Mouse (Mus musculus) heart, postnatal 0 days (tissue): Measurements from ENCODE around the gene Cdkn1b. TPM values are rescaled to one million over a fixed set of nuclear protein-coding genes. Genes with fewer than 3 reads are reported as not detected.

Experiments
- ATAC-seq: fragments of 200-750 bp; cut with Nextera tagmentation; 2 replicates; pipeline ENCODE4 v1.8.0; 2017; ENCODE audit warnings: low read depth, moderate number of reproducible peaks, moderate library complexity; ENCODE audit not compliant: insufficient read depth
- DNase-seq: peaks from one replicate; pipeline ENCODE4 v3.0.0-alpha.2; 2016; ENCODE audit warnings: low spot score
- H3K27ac ChIP-seq: fragments of 300-500 bp; sonication (generic); 2 replicates; pipeline ENCODE4 v1.5.1; 2014; ENCODE audit warnings: low read depth, mild to moderate bottlenecking
- H3K27me3 ChIP-seq: fragments of 300-500 bp; sonication (generic); 2 replicates; pipeline ENCODE4 v1.6.1; 2014; ENCODE audit warnings: low read length, mixed read lengths; ENCODE audit not compliant: control insufficient read depth, insufficient read depth
- H3K36me3 ChIP-seq: fragments of 300-500 bp; sonication (generic); replicated peaks from 2 replicates; pipeline ENCODE4 v1.6.1; 2014; ENCODE audit warnings: low read length, mixed read lengths; ENCODE audit not compliant: control insufficient read depth, insufficient read depth
- H3K4me1 ChIP-seq: fragments of 300-500 bp; sonication (generic); 2 replicates; pipeline ENCODE4 v1.6.1; 2014; ENCODE audit warnings: antibody characterized with exemption; ENCODE audit not compliant: control insufficient read depth, insufficient read depth
- H3K4me2 ChIP-seq: fragments of 300-500 bp; sonication (generic); 2 replicates; pipeline ENCODE4 v1.6.1; 2014; ENCODE audit warnings: low read depth, mild to moderate bottlenecking, low read length, moderate library complexity
- H3K4me3 ChIP-seq: fragments of 300-500 bp; sonication (generic); 2 replicates; pipeline ENCODE4 v1.5.1; 2014; ENCODE audit warnings: low read depth, low read length
- H3K9ac ChIP-seq: fragments of 300-500 bp; sonication (generic); replicated peaks from 2 replicates; pipeline ENCODE4 v1.6.1; 2014; ENCODE audit warnings: low read depth, low read length, mixed read lengths
- H3K9me3 ChIP-seq: fragments of 300-500 bp; sonication (generic); replicated peaks from 2 replicates; pipeline ENCODE4 v1.6.1; 2016; ENCODE audit warnings: low read length; ENCODE audit not compliant: control insufficient read depth
- CTCF ChIP-seq: IDR thresholded peaks from 2 replicates; pipeline ENCODE4 v1.5.1; 2016; ENCODE audit warnings: antibody characterized with exemption, control low read depth, low read depth
- EP300 ChIP-seq: IDR thresholded peaks from 2 replicates; pipeline ENCODE4 v1.6.1; 2016; ENCODE audit warnings: antibody characterized with exemption, low read depth
- WGBS: fragments of 180-500 bp; shearing (Covaris S2); extraction: QIAGEN DNeasy Blood & Tissue Kit; methylation state at CpG from one replicate; pipeline ENCODE4 v1.1.7; 2014; 5-methylcytosine and 5-hydroxymethylcytosine counted together
- polyA plus RNA-seq: library from polyadenylated mRNA; unstranded; fragments of >200 nt; fragmentation: Nextera tagmentation; extraction: Ambion mirVana; gene quantifications from 2 replicates; pipeline ENCODE4 v1.2.1, GENCODE M21; 2015
- total RNA-seq: library from RNA; depleted of rRNA; stranded (reverse); fragments of >200 nt; gene quantifications from 2 replicates; pipeline ENCODE4 v1.2.3, GENCODE M21; 2014; ENCODE audit warnings: low replicate concordance

The Cdkn1b gene
- total and polyA plus RNA-seq, 2 experiments from 2014 or later, result 23.7 to 42.9 TPM

DNA sequence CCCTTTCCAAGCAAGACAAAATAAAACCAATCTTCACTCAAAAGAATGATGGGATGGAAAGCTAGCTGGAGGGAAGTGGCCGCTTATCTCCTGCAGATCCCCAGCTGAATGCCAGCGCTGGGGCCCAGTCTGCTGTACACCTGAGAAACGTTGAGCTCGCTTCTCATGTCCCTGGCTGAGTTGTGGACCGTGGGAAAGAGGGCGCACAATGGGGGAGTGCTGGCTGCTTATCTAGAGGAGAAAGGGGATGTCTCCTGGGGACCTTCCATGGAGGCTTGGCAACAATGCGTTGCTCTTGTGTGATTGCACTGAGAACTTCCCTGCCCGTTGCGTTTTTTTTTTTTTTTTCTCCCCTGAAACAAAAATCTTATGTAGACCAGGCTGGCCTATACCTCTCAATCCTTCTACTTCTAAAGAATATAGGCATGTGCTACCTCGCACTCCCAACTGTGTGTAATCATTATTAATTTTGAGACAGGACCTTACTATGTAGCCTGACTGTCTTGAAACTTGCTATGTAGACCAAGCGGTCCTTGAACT, 28.4 kb downstream of the Cdkn1b start:
- no peaks in the 10 kb centered on the region for H3K9me3 ChIP-seq
- H3K4me2 ChIP-seq, result no peak overlapping the region
- H3K36me3 ChIP-seq, result peaks cover 17% of the 10 kb centered on the region; the same call in 1 of the 2 replicates
- no peak for DNase-seq
- no peak overlapping the region for H3K27ac ChIP-seq
- H3K4me1 ChIP-seq, result 0 out of 2 replicates have a peak, but pooled peaks cover 15% of the 10 kb centered on the region
- TF ChIP-seq EP300, result no peak
- TF ChIP-seq CTCF, result no peak
- no peak overlapping the region for H3K9ac ChIP-seq
- no peaks in the 10 kb centered on the region for H3K27me3 ChIP-seq
- H3K4me3 ChIP-seq, result no peak overlapping the region
- WGBS, result 52% methylated on average over 11 of the region's 11 CpGs
- ATAC-seq, result no peak

GRCm38 (mm10) chr6:134949241-134949640, 29.0 kb downstream of the Cdkn1b start:
- 86% methylated on average over 3 of the region's 3 CpGs for WGBS
- H3K9ac ChIP-seq, result no peak overlapping the region
- TF ChIP-seq EP300, result no peak
- TF ChIP-seq CTCF, result no peak
- no peaks in the 10 kb centered on the region for H3K9me3 ChIP-seq
- no peak overlapping the region for H3K27ac ChIP-seq
- 0 out of 2 replicates have a peak, but pooled peaks cover 13% of the 10 kb centered on the region for H3K4me1 ChIP-seq
- peaks cover 23% of the 10 kb centered on the region; the same call in 1 of the 2 replicates for H3K36me3 ChIP-seq
- no peak overlapping the region for H3K4me2 ChIP-seq
- no peak overlapping the region for H3K4me3 ChIP-seq
- ATAC-seq (no peak), DNase-seq (no peak)
- no peaks in the 10 kb centered on the region for H3K27me3 ChIP-seq

GRCm38 (mm10) chr6:134951364-134951763, 31.2 kb downstream of the Cdkn1b start:
- DNase-seq (no peak), ATAC-seq (no peak)
- peaks cover 21% of the 10 kb centered on the region; the same call in 1 of the 2 replicates for H3K36me3 ChIP-seq
- H3K9me3 ChIP-seq, result no peaks in the 10 kb centered on the region
- H3K4me2 ChIP-seq, result no peak overlapping the region
- H3K27me3 ChIP-seq, result no peaks in the 10 kb centered on the region
- TF ChIP-seq EP300 (no peak), CTCF (no peak)
- 0 out of 2 replicates have a peak, but pooled peaks cover 4% of the 10 kb centered on the region for H3K4me1 ChIP-seq
- H3K9ac ChIP-seq, result no peak overlapping the region
- no peak overlapping the region for H3K4me3 ChIP-seq
- WGBS, result 44% methylated on average over 5 of the region's 5 CpGs
- H3K27ac ChIP-seq, result no peak overlapping the region

DNA sequence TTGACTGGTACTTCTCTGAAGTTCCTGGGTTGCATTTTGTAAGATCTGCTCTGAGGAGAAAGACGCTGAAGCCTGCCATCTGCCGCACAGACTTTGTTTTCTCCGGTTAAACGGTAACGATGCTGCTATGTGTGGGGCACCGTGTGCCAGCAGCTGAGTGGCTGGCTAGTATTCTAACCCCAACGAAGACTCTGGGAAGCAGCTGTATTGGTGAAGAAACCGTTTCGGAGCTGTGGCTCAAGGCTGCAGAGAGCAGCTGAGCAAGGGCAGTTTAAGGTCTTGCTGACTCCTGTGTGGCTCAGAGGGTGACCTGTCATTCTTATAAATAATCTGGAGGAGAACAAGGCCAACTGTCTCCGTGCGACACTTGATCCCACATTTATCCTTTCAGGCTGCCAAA, 33.8 kb downstream of the Cdkn1b start:
- Histone ChIP-seq H3K27ac (no peak overlapping the region), H3K27me3 (no peaks in the 10 kb centered on the region), H3K4me3 (no peak overlapping the region), H3K9me3 (no peaks in the 10 kb centered on the region), H3K4me1 (no peaks in the 10 kb centered on the region), H3K36me3 (peaks cover 21% of the 10 kb centered on the region; the same call in 1 of the 2 replicates), H3K9ac (no peak overlapping the region), H3K4me2 (no peak overlapping the region)
- DNase-seq, result no peak
- ATAC-seq, result no peak
- 77% methylated on average over 11 of the region's 11 CpGs for WGBS
- TF ChIP-seq CTCF (no peak), EP300 (no peak)

DNA sequence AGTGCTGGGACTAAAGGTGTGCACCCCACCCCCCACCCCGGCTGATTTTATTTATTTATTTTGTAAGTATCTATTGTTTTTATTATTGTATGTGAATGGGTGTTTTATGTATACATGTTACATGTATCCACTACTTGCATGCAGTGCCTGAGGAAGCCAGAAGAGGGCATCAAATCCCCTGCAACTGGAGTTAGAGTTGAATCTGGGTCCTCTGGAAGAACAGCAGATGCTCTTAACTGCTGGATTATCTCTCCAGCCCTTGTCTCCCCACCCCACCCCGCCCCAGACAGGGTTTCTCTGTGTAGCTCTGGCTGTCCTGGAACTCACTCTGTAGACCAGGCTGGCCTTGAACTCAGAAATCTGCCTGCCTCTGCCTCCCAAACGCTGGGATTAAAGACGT, 36.2 kb downstream of the Cdkn1b start:
- H3K27me3 ChIP-seq, result no peaks in the 10 kb centered on the region
- H3K36me3 ChIP-seq, result peaks cover 18% of the 10 kb centered on the region; the same call in 1 of the 2 replicates
- H3K4me3 ChIP-seq, result no peak overlapping the region
- no peak overlapping the region for H3K27ac ChIP-seq
- ATAC-seq (no peak), DNase-seq (no peak)
- no peak overlapping the region for H3K4me2 ChIP-seq
- H3K9me3 ChIP-seq, result no peaks in the 10 kb centered on the region
- H3K9ac ChIP-seq, result no peak overlapping the region
- H3K4me1 ChIP-seq, result no peaks in the 10 kb centered on the region
- TF ChIP-seq CTCF, result no peak
- TF ChIP-seq EP300, result no peak
- 82% methylated on average over 4 of the region's 4 CpGs for WGBS

GRCm38 (mm10) chr6:134961286-134961685, 41.1 kb downstream of the Cdkn1b start:
- ATAC-seq (no peak), DNase-seq (no peak)
- 72% methylated on average over 5 of the region's 5 CpGs for WGBS
- no peaks in the 10 kb centered on the region for H3K4me1 ChIP-seq
- no peaks in the 10 kb centered on the region for H3K27me3 ChIP-seq
- no peaks in the 10 kb centered on the region for H3K36me3 ChIP-seq
- no peak overlapping the region for H3K9ac ChIP-seq
- no peaks in the 10 kb centered on the region for H3K9me3 ChIP-seq
- no peak overlapping the region for H3K27ac ChIP-seq
- TF ChIP-seq EP300, result no peak
- no peak for TF ChIP-seq CTCF
- H3K4me2 ChIP-seq, result no peak overlapping the region
- no peak overlapping the region for H3K4me3 ChIP-seq
